Mouse (Mus musculus): ENCODE results near the gene Rab11b.
"Not testable (repeated sequence)": the region's sequence is repeated elsewhere in the genome, so short reads cannot be mapped to it uniquely, and the experiment has no call there.

The Rab11b gene

GRCm38 (mm10) chr17:33773426-33773825 is 13.1 kb upstream of the Rab11b start:
- no peak for DNase-seq (ENCODE audit: low read depth, low spot score)

- peak; percentile 9 for DNase-seq (ENCODE audit: low read depth, low spot score)
Observed at GRCm38 (mm10) chr17:33771617-33772016, 11.3 kb upstream of the Rab11b start.

GRCm38 (mm10) chr17:33766389-33766788 is 6.1 kb upstream of the Rab11b start:
- DNase-seq (ENCODE audit: low read depth, low spot score), result no peak

- DNase-seq (ENCODE audit: low read depth, low spot score), result peak; percentile 87
Observed at GRCm38 (mm10) chr17:33759767-33760254, 519 bp downstream of the Rab11b start.

GRCm38 (mm10) chr17:33757231-33757630 is 3.1 kb downstream of the Rab11b start:
- no peak for DNase-seq (ENCODE audit: low read depth, low spot score)

GRCm38 (mm10) chr17:33756108-33756790 is 4.1 kb downstream of the Rab11b start:
- no peak for DNase-seq (ENCODE audit: low read depth, low spot score)

GRCm38 (mm10) chr17:33755418-33756107 is 4.8 kb downstream of the Rab11b start:
- DNase-seq (ENCODE audit: low read depth, low spot score), result no peak

GRCm38 (mm10) chr17:33754656-33755055 is 5.7 kb downstream of the Rab11b start:
- DNase-seq (ENCODE audit: low read depth, low spot score), result no peak

GRCm38 (mm10) chr17:33752297-33752696 is 8.0 kb downstream of the Rab11b start:
- DNase-seq (ENCODE audit: low read depth, low spot score), result no peak

- DNase-seq (ENCODE audit: low read depth, low spot score), result no peak
Observed at GRCm38 (mm10) chr17:33751181-33751580, 9.1 kb downstream of the Rab11b start.

- DNase-seq (ENCODE audit: low read depth, low spot score), result no peak
Observed at GRCm38 (mm10) chr17:33749451-33749850, 10.9 kb downstream of the Rab11b start.

- no peak for DNase-seq (ENCODE audit: low read depth, low spot score)
Observed at GRCm38 (mm10) chr17:33746011-33746410, 14.3 kb downstream of the Rab11b start.

- DNase-seq (ENCODE audit: low read depth, low spot score), result no peak
Observed at GRCm38 (mm10) chr17:33744686-33745384, 15.5 kb downstream of the Rab11b start.

GRCm38 (mm10) chr17:33742420-33742819 is 17.9 kb downstream of the Rab11b start:
- DNase-seq (ENCODE audit: low read depth, low spot score), result no peak

- DNase-seq (ENCODE audit: low read depth, low spot score), result not testable (repeated sequence)
Observed at GRCm38 (mm10) chr17:33733526-33733925, 26.8 kb downstream of the Rab11b start.

GRCm38 (mm10) chr17:33732556-33733083 is 27.7 kb downstream of the Rab11b start:
- not testable (repeated sequence) for DNase-seq (ENCODE audit: low read depth, low spot score)

- DNase-seq (ENCODE audit: low read depth, low spot score), result peak; percentile 18
Observed at GRCm38 (mm10) chr17:33729215-33729614, 31.1 kb downstream of the Rab11b start.

- DNase-seq (ENCODE audit: low read depth, low spot score), result no peak
Observed at GRCm38 (mm10) chr17:33728396-33728795, 31.9 kb downstream of the Rab11b start.

GRCm38 (mm10) chr17:33719736-33720378 is 40.5 kb downstream of the Rab11b start:
- no peak for DNase-seq (ENCODE audit: low read depth, low spot score)

- no peak for DNase-seq (ENCODE audit: low read depth, low spot score)
Observed at GRCm38 (mm10) chr17:33718944-33719725, 41.2 kb downstream of the Rab11b start.

- peak; percentile 97 for DNase-seq (ENCODE audit: low read depth, low spot score)
Observed at GRCm38 (mm10) chr17:33718384-33718881, 41.9 kb downstream of the Rab11b start, which contains the start of gene March2. March2 (minus strand) TSS chr17:33718670.

Data from A20 (cell line).